Mouse (Mus musculus): ENCODE measurements around the gene Grm4. TPM values are rescaled to one million over a fixed set of nuclear protein-coding genes. Genes with fewer than 3 reads are reported as not detected.
"Not testable (repeated sequence)": the region's sequence is repeated elsewhere in the genome, so short reads cannot be mapped to it uniquely, and the experiment has no call there.

Grm4 gene
- polyA plus RNA-seq, 1 experiment from 2014 or later: 3.0 TPM

GRCm38 (mm10) chr17:27393432-27393831 is 127.8 kb downstream of the Grm4 start:
- no peak for ATAC-seq (replicated peaks)
- peaks cover 26% of the 10 kb centered on the region for H3K4me1 ChIP-seq
- H3K9ac ChIP-seq (replicated peaks): no peak overlapping the region
- no peaks in the 10 kb centered on the region for H3K36me3 ChIP-seq
- 88% methylated on average over 4 of the region's 4 CpGs for WGBS
- no peak overlapping the region for H3K4me2 ChIP-seq (replicated peaks)
- no peak overlapping the region for H3K4me3 ChIP-seq
- no peaks in the 10 kb centered on the region for H3K9me3 ChIP-seq
- no peak overlapping the region for H3K27ac ChIP-seq (replicated peaks)
- H3K27me3 ChIP-seq: no peaks in the 10 kb centered on the region

DNA sequence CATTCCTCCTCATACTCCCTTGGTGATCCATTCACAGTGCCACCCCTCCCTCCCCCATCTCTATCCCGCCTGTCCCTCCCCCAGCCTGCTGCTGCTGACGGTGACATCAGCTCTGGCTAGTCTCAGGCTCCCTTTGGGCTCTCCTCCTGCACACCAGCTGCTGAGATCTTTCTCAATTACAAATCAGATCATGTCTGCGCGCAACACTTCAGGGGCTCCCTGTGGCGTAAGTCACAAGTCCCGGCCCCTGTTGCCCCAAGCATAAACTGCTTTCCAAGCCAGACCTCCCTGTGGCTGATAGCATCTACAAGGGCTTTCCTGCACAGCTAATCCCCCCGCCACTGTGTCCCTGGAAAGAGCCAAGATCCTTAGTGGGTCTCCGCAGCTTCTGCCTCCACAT is 128.3 kb downstream of the Grm4 start:
- no peak overlapping the region for H3K4me2 ChIP-seq (replicated peaks)
- H3K4me3 ChIP-seq: no peak overlapping the region
- no peak overlapping the region for H3K9ac ChIP-seq (replicated peaks)
- no peak for ATAC-seq (replicated peaks)
- 0 out of 2 replicates have a peak overlapping the region, but pooled peaks have one; percentile 14 for H3K27ac ChIP-seq (replicated peaks)
- no peaks in the 10 kb centered on the region for H3K36me3 ChIP-seq
- 37% methylated on average over 8 of the region's 8 CpGs for WGBS
- no peaks in the 10 kb centered on the region for H3K27me3 ChIP-seq
- H3K4me1 ChIP-seq: peaks cover 26% of the 10 kb centered on the region
- H3K9me3 ChIP-seq: no peaks in the 10 kb centered on the region

DNA sequence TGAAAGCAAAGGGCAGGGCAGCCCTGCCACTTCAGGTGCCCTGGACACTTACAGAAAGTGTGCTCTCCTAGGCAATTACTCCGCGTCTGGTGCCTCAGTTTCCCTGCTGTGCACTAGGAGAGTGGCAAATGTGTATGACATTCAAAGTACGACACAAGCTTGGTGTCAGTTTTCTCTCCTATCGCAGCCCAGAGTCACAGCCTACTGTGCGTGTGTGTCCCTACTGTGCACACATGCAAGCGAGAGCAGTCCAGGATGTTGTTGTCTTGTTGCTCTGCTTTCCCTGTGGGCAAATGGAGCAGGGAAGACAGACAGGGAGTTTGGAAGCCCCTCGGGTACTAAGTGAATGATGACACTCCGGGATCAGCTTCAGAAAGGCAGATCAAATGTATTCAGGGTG is 131.2 kb downstream of the Grm4 start:
- WGBS: 86% methylated on average over 8 of the region's 8 CpGs
- Histone ChIP-seq H3K4me1 (peaks cover 41% of the 10 kb centered on the region), H3K9ac (replicated peaks) (no peak overlapping the region), H3K36me3 (no peaks in the 10 kb centered on the region), H3K4me2 (replicated peaks) (no peak overlapping the region), H3K9me3 (no peaks in the 10 kb centered on the region), H3K4me3 (no peak overlapping the region), H3K27me3 (no peaks in the 10 kb centered on the region), H3K27ac (replicated peaks) (peak overlapping the region; percentile 71)
- no peak for ATAC-seq (replicated peaks)

DNA sequence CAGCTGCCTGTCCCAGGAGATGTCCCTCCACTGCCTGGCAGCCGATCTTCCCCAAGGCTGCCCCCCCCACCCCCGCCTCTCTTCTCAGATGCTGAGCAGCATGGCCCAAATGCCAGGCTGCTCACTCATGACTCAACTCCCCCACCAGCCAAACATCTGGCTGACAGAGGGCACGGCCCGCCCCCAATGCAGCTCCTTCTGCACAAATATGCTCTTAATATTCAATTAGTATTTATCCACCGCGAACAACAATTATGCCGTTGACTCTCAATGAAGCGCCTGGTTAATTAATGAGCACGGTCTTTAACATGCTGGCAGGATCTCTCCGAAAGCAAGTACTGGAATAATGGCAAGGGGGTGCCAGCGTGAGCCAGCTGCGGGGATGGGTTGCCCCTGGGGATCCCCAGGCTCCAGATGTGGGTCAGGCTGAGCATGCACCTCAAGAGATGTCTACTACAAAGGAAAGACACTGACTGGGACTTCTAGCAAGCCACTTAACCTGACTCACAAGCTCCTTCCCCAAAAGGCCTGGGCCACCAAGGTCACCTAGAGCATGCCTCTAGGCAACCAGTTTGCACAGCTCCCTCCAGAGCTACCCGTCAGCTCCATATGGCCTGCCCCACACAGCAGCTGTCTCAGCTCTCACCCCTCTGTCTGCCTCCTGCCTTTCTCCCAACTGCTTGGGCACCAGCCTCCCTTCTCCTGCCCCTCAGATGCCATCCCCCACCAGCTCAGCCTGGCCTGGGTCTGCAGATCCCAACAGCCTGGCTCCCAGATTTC is 131.8 kb downstream of the Grm4 start:
- H3K9me3 ChIP-seq: no peaks in the 10 kb centered on the region
- no peak overlapping the region for H3K9ac ChIP-seq (replicated peaks)
- no peak overlapping the region for H3K4me3 ChIP-seq
- no peaks in the 10 kb centered on the region for H3K27me3 ChIP-seq
- no peak overlapping the region for H3K4me2 ChIP-seq (replicated peaks)
- 12% methylated on average over 13 of the region's 13 CpGs for WGBS
- peak overlapping the region; percentile 71 for H3K27ac ChIP-seq (replicated peaks)
- ATAC-seq (replicated peaks): peak; percentile 74
- H3K4me1 ChIP-seq: peaks cover 43% of the 10 kb centered on the region
- H3K36me3 ChIP-seq: no peaks in the 10 kb centered on the region

- no peaks in the 10 kb centered on the region for H3K36me3 ChIP-seq
- no peaks in the 10 kb centered on the region for H3K9me3 ChIP-seq
- ATAC-seq (replicated peaks): no peak
- H3K27me3 ChIP-seq: no peaks in the 10 kb centered on the region; the same call in 1 of the 2 replicates
- peaks cover 36% of the 10 kb centered on the region for H3K4me1 ChIP-seq
- 60% methylated on average over 1 of the region's 1 CpGs for WGBS
- no peak overlapping the region for H3K27ac ChIP-seq (replicated peaks)
- H3K4me3 ChIP-seq: no peak overlapping the region
- no peak overlapping the region for H3K4me2 ChIP-seq (replicated peaks)
- H3K9ac ChIP-seq (replicated peaks): no peak overlapping the region
These were observed 134.8 kb downstream of the Grm4 start for GRCm38 (mm10) chr17:27386438-27386837.

DNA sequence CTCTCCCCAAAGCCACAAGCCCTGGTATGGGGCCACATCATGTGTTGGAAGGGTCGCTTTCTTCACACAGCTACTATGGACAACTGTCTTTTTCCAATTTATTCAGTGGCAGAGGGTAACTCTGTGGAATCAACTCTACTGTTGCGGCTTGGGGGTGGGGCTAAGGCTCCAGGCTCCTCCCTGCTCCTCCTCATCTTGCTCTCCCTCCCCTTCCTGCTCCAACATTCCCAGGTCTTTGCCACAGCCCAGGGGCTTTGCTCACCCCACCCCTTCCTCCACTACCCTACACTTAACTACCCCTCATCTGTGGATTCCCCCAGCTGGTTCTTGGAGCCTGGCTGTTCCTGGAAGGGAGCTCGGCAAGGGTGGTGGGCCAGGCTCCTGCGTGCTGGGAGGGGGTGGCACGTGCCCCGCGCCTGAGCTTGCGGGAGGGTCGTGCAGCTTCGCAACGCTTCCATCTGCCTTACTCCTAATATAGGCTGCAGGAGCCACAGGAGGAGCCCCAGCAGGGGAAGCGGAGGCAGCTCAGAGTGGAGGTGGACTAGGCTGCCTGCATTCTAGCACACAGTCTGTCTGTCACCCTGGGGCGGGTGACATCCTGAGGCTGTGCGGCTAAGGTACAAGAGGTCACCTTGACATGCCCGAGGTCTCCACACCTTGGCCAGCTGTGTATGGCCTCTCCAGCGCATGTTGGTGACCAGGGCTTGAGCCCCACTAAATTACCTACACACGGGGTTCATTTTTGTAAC is 135.5 kb downstream of the Grm4 start:
- ATAC-seq (replicated peaks): no peak
- WGBS: 30% methylated on average over 17 of the region's 17 CpGs
- no peak overlapping the region for H3K4me2 ChIP-seq (replicated peaks)

DNA sequence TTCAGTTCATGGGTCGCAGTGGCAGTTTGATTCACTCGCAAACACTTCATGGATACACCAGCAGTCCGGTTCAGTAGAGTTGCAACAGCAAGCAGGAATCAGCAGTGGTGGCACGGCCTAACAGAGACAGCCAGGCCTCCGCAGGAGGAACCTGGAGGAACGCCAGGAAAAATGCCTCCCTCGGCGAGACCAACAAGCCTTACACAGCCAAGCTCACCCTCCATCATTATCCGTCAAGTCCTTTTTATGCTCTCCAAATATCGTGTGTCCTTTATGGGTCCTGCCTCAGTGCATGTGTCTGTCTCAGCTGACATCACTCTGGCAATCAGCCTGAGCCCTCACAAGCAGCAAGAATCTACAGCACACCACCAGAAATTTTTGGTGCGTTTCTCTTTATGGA is 138.3 kb downstream of the Grm4 start:
- Histone ChIP-seq H3K9ac (replicated peaks) (no peak overlapping the region), H3K36me3 (no peaks in the 10 kb centered on the region), H3K4me1 (peaks cover 17% of the 10 kb centered on the region), H3K27ac (replicated peaks) (no peak overlapping the region), H3K4me2 (replicated peaks) (no peak overlapping the region), H3K27me3 (no peaks in the 10 kb centered on the region; the same call in 1 of the 2 replicates), H3K9me3 (no peaks in the 10 kb centered on the region), H3K4me3 (no peak overlapping the region)
- 67% methylated on average over 11 of the region's 11 CpGs for WGBS
- ATAC-seq (replicated peaks): no peak

More for the DNA sequence above, 135.5 kb downstream of the Grm4 start:
- Histone ChIP-seq H3K27ac (replicated peaks) (no peak overlapping the region), H3K9ac (replicated peaks) (no peak overlapping the region), H3K4me1 (peaks cover 36% of the 10 kb centered on the region), H3K27me3 (no peaks in the 10 kb centered on the region; the same call in 1 of the 2 replicates), H3K4me3 (no peak overlapping the region), H3K9me3 (no peaks in the 10 kb centered on the region), H3K36me3 (no peaks in the 10 kb centered on the region)

GRCm38 (mm10) chr17:27380911-27381459 is 140.2 kb downstream of the Grm4 start:
- H3K27me3 ChIP-seq; H3K27ac ChIP-seq (replicated peaks); H3K9ac ChIP-seq (replicated peaks); H3K36me3 ChIP-seq; H3K4me3 ChIP-seq; H3K4me2 ChIP-seq (replicated peaks); H3K9me3 ChIP-seq; ATAC-seq (replicated peaks): not testable (repeated sequence)
- 76% methylated on average over 9 of the region's 9 CpGs for WGBS
- peaks cover 11% of the 10 kb centered on the region for H3K4me1 ChIP-seq

DNA sequence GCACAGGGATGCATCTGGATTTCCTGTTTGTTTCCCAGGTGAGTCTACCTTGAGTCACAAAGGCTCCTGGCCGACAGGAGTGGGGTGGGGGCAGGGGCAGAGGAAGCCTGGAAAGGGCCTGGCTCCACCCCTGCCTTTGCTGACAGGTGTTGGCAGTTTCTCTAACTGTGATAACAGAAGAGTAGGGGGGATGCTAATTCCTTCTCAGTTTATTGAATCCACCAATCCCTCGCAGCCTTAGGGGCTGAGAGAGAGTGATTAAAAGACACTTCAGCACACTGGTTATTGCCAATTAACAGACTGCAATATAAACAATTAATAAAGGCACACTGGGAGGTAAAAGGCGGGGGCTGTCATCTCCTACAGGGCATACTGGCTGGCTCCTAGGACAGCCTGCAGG is 142.2 kb downstream of the Grm4 start:
- Histone ChIP-seq H3K4me2 (replicated peaks) (no peak overlapping the region), H3K9ac (replicated peaks) (no peak overlapping the region), H3K27ac (replicated peaks) (no peak overlapping the region), H3K27me3 (no peaks in the 10 kb centered on the region; the same call in 1 of the 2 replicates), H3K4me3 (no peak overlapping the region), H3K36me3 (no peaks in the 10 kb centered on the region), H3K4me1 (no peaks in the 10 kb centered on the region), H3K9me3 (no peaks in the 10 kb centered on the region)
- 20% methylated on average over 3 of the region's 3 CpGs for WGBS
- no peak for ATAC-seq (replicated peaks)

GRCm38 (mm10) chr17:27377151-27377550 is 144.1 kb downstream of the Grm4 start:
- no peak overlapping the region for H3K4me2 ChIP-seq (replicated peaks)
- H3K36me3 ChIP-seq: no peaks in the 10 kb centered on the region
- no peak overlapping the region for H3K27ac ChIP-seq (replicated peaks)
- peaks cover 4% of the 10 kb centered on the region; the same call in 1 of the 2 replicates for H3K4me1 ChIP-seq
- no peak for ATAC-seq (replicated peaks)
- no peaks in the 10 kb centered on the region for H3K27me3 ChIP-seq
- H3K9me3 ChIP-seq: no peaks in the 10 kb centered on the region
- WGBS: 95% methylated on average over 1 of the region's 1 CpGs
- H3K4me3 ChIP-seq: no peak overlapping the region
- H3K9ac ChIP-seq (replicated peaks): no peak overlapping the region

DNA sequence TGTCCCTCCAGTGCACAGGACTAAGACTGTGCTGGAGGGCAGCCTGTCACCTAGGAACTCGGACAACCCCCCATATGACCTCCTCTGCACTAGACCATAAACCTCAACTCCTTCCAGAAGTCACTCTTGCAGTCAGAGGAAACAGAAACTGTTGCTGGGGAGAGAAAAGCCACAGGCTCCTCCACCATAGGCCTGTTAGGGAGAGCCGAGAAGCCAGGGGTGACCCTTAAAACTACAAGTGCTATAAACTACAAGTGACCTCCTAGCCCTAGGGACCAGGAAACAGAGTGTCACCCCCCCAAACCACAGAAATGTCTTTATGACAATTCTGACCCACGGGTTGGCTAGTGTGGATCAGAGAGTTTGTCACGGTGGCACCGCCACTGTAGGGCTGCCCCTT is 145.7 kb downstream of the Grm4 start:
- no peak for ATAC-seq (replicated peaks)
- no peak overlapping the region for H3K27ac ChIP-seq (replicated peaks)
- H3K4me1 ChIP-seq: peaks cover 4% of the 10 kb centered on the region; the same call in 1 of the 2 replicates
- no peak overlapping the region for H3K4me2 ChIP-seq (replicated peaks)
- no peak overlapping the region for H3K9ac ChIP-seq (replicated peaks)
- WGBS: 89% methylated on average over 5 of the region's 5 CpGs
- no peaks in the 10 kb centered on the region for H3K9me3 ChIP-seq
- H3K27me3 ChIP-seq: no peaks in the 10 kb centered on the region
- H3K4me3 ChIP-seq: no peak overlapping the region
- H3K36me3 ChIP-seq: no peaks in the 10 kb centered on the region

All from forebrain, embryonic 15.5 days (tissue).